Mouse (Mus musculus): ENCODE data around the gene Mbip. TPM values are rescaled to one million over a fixed set of nuclear protein-coding genes. Genes with fewer than 3 reads are reported as not detected.

Gene Mbip
- 21.7 and 22.4 TPM in 2 replicates for total RNA-seq (2012; rRNA removed)

DNA sequence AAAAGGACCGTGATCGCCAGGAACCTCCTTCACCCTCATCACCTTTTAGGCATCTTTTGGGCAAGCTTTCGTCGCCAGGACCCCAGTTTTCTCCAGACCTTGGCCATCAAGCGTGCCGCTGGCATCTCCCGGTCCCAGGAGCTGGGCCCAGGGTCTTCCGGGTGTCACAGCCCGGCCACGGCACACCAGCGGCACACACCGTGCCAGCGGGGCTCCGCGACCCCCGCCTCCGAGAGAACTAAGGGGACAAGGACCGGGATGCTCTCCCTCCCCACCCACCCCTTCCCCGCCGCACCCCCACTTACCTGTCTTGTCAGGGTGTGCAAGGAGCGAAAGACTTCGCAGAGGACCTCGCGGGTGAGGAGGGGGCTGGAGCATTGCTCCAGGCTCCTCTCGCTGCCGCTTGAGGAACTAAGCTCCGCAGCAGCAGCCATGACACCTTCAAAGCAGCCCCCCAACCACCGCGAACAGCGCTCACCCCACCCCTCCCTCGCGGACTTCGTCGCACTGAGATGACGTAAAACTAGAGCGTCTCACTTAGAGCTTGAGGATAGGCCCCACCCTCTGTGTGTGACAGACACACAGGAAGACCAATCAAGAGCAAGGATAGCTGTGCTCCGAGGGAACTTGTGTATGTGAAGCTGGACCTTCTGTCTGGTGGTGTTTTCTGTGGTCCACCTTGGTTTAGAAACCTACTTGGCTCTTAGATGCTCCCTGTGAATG is at the start of gene Mbip:
Gene Mbip, minus strand, starts transcription at position 528 of the 723 bp plus-strand sequence.
- H3K4me1 ChIP-seq (ENCODE audit: control insufficient read depth in 2 of 2, insufficient read depth in 2 of 2, low read length in 2 of 2, poor library complexity in 1 of 2) = peaks cover 0 to 5% of the 10 kb centered on the region in 2 experiments; a peak in 1 of 4 replicates
- peak; percentile 75 for TF ChIP-seq HCFC1 (IDR thresholded peaks at IDR 0.05; ENCODE audit: borderline replicate concordance, insufficient read depth, low read length)
- TF ChIP-seq MAFK (IDR thresholded peaks at IDR 0.05; ENCODE audit: insufficient read depth, low read depth, low read length) = no peak
- TF ChIP-seq CHD2 (IDR thresholded peaks at IDR 0.05; ENCODE audit: low read depth, low read length) = peak; percentile 78; the same call in 1 of the 2 replicates
- 0 out of 2 replicates have a peak, but pooled peaks have one; percentile 17 for TF ChIP-seq ZC3H11A (IDR thresholded peaks at IDR 0.05; ENCODE audit: borderline replicate concordance, low read depth, low read length)
- peak within 1 kb of the TSS; percentile 80 to 86 for H3K4me3 ChIP-seq (ENCODE audit: insufficient read depth in 1 of 2, low read depth in 1 of 2, low read length in 2 of 2, poor library complexity in 1 of 2, severe bottlenecking in 1 of 2)
- in situ Hi-C loops (cut with MboI; ENCODE audit: low sequenced_read_pairs in 2 of 2, unreplicated experiment in 2 of 2) = no loop called here
- peak; percentile 99 for DNase-seq (ENCODE audit: low read depth, low spot score)
- peak within 1 kb of the TSS; percentile 84 for H3K9ac ChIP-seq (ENCODE audit: insufficient read depth, low read depth, low read length, poor library complexity, severe bottlenecking)
- H3K36me3 ChIP-seq (ENCODE audit: control insufficient read depth, insufficient read depth, low read length, poor library complexity, severe bottlenecking) = no peaks in the 10 kb centered on the region
- H3K27ac ChIP-seq (ENCODE audit: insufficient read depth, low read depth, low read length, poor library complexity, severe bottlenecking) = no peak within 1 kb of the TSS
- H3K9me3 ChIP-seq (ENCODE audit: control insufficient read depth, insufficient read depth, low read depth, low read length) = no peaks in the 10 kb centered on the region

DNA sequence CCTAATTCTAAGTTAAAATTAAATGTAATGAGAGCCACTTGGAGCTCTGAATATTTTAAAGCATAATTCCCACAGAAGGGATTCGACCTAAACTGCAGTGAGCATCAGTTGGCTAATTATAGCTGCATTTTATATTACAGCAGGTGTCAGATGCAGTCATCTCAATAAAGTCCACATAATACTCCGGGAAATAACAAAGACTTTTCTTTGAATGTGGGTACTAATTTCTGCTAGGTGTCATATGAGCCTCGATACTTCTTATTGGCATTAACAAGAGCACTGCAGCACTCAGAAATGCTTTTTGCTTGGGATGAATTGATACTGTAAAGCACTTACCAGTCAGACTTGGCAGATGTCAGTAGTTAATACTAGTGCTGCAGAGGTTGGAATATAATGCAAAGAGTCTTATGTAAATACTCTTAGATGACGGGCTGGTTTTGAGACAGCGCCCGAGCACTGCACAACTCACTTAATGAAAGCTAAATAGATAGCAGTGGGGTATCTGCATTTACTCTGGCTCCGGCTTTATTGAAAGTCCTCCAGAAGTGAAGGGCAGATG is 42.0 kb upstream of the Mbip start:
- Histone ChIP-seq H3K4me1 (ENCODE audit: control insufficient read depth in 2 of 2, insufficient read depth in 2 of 2, low read length in 2 of 2, poor library complexity in 1 of 2) (no peaks in the 10 kb centered on the region), H3K4me3 (ENCODE audit: insufficient read depth in 1 of 2, low read depth in 1 of 2, low read length in 2 of 2, poor library complexity in 1 of 2, severe bottlenecking in 1 of 2) (no peak overlapping the region), H3K27ac (ENCODE audit: insufficient read depth, low read depth, low read length, poor library complexity, severe bottlenecking) (no peak overlapping the region), H3K36me3 (ENCODE audit: control insufficient read depth, insufficient read depth, low read length, poor library complexity, severe bottlenecking) (no peaks in the 10 kb centered on the region), H3K9me3 (ENCODE audit: control insufficient read depth, insufficient read depth, low read depth, low read length) (no peaks in the 10 kb centered on the region), H3K9ac (ENCODE audit: insufficient read depth, low read depth, low read length, poor library complexity, severe bottlenecking) (no peak overlapping the region)
- TF ChIP-seq ZC3H11A (IDR thresholded peaks at IDR 0.05; ENCODE audit: borderline replicate concordance, low read depth, low read length) (no peak), HCFC1 (IDR thresholded peaks at IDR 0.05; ENCODE audit: borderline replicate concordance, insufficient read depth, low read length) (no peak), MAFK (IDR thresholded peaks at IDR 0.05; ENCODE audit: insufficient read depth, low read depth, low read length) (no peak), ZNF384 (IDR thresholded peaks at IDR 0.05; ENCODE audit: low read depth, low read length) (no peak), CHD2 (IDR thresholded peaks at IDR 0.05; ENCODE audit: low read depth, low read length) (no peak)
- in situ Hi-C loops (cut with MboI; ENCODE audit: low sequenced_read_pairs in 2 of 2, unreplicated experiment in 2 of 2) = no loop called here
- DNase-seq (ENCODE audit: low read depth, low spot score) = no peak

GRCm38 (mm10) chr12:56386955-56387646 is 41.4 kb upstream of the Mbip start:
- in situ Hi-C loops (cut with MboI; ENCODE audit: low sequenced_read_pairs in 2 of 2, unreplicated experiment in 2 of 2) = no loop called here
- Histone ChIP-seq H3K27ac (ENCODE audit: insufficient read depth, low read depth, low read length, poor library complexity, severe bottlenecking) (no peak overlapping the region), H3K36me3 (ENCODE audit: control insufficient read depth, insufficient read depth, low read length, poor library complexity, severe bottlenecking) (no peaks in the 10 kb centered on the region), H3K9me3 (ENCODE audit: control insufficient read depth, insufficient read depth, low read depth, low read length) (no peaks in the 10 kb centered on the region), H3K4me1 (ENCODE audit: control insufficient read depth in 2 of 2, insufficient read depth in 2 of 2, low read length in 2 of 2, poor library complexity in 1 of 2) (no peaks in the 10 kb centered on the region), H3K9ac (ENCODE audit: insufficient read depth, low read depth, low read length, poor library complexity, severe bottlenecking) (no peak overlapping the region), H3K4me3 (ENCODE audit: insufficient read depth in 1 of 2, low read depth in 1 of 2, low read length in 2 of 2, poor library complexity in 1 of 2, severe bottlenecking in 1 of 2) (no peak overlapping the region)
- TF ChIP-seq CHD2 (IDR thresholded peaks at IDR 0.05; ENCODE audit: low read depth, low read length) (no peak), ZC3H11A (IDR thresholded peaks at IDR 0.05; ENCODE audit: borderline replicate concordance, low read depth, low read length) (no peak), HCFC1 (IDR thresholded peaks at IDR 0.05; ENCODE audit: borderline replicate concordance, insufficient read depth, low read length) (no peak), ZNF384 (IDR thresholded peaks at IDR 0.05; ENCODE audit: low read depth, low read length) (no peak), MAFK (IDR thresholded peaks at IDR 0.05; ENCODE audit: insufficient read depth, low read depth, low read length) (no peak)
- no peak for DNase-seq (ENCODE audit: low read depth, low spot score)

GRCm38 (mm10) chr12:56344771-56345314 is 851 bp downstream of the Mbip start:
- Histone ChIP-seq H3K4me3 (ENCODE audit: insufficient read depth in 1 of 2, low read depth in 1 of 2, low read length in 2 of 2, poor library complexity in 1 of 2, severe bottlenecking in 1 of 2) (peak overlapping the region; percentile 80 to 86), H3K36me3 (ENCODE audit: control insufficient read depth, insufficient read depth, low read length, poor library complexity, severe bottlenecking) (no peaks in the 10 kb centered on the region), H3K4me1 (ENCODE audit: control insufficient read depth in 2 of 2, insufficient read depth in 2 of 2, low read length in 2 of 2, poor library complexity in 1 of 2) (peaks cover 0 to 5% of the 10 kb centered on the region in 2 experiments; a peak in 1 of 4 replicates), H3K27ac (ENCODE audit: insufficient read depth, low read depth, low read length, poor library complexity, severe bottlenecking) (no peak overlapping the region), H3K9ac (ENCODE audit: insufficient read depth, low read depth, low read length, poor library complexity, severe bottlenecking) (peak overlapping the region; percentile 84), H3K9me3 (ENCODE audit: control insufficient read depth, insufficient read depth, low read depth, low read length) (no peaks in the 10 kb centered on the region)
- in situ Hi-C loops (cut with MboI; ENCODE audit: low sequenced_read_pairs in 2 of 2, unreplicated experiment in 2 of 2) = no loop called here
- TF ChIP-seq MAFK (IDR thresholded peaks at IDR 0.05; ENCODE audit: insufficient read depth, low read depth, low read length) (no peak), ZC3H11A (IDR thresholded peaks at IDR 0.05; ENCODE audit: borderline replicate concordance, low read depth, low read length) (no peak), HCFC1 (IDR thresholded peaks at IDR 0.05; ENCODE audit: borderline replicate concordance, insufficient read depth, low read length) (no peak), ZNF384 (IDR thresholded peaks at IDR 0.05; ENCODE audit: low read depth, low read length) (no peak), CHD2 (IDR thresholded peaks at IDR 0.05; ENCODE audit: low read depth, low read length) (no peak)
- no peak for DNase-seq (ENCODE audit: low read depth, low spot score)
